Mouse (Mus musculus): ENCODE results near the gene Nr1d2. TPM values are rescaled to one million over a fixed set of nuclear protein-coding genes. Genes with fewer than 3 reads are reported as not detected.
"Not testable (repeated sequence)": the region's sequence is repeated elsewhere in the genome, so short reads cannot be mapped to it uniquely, and the experiment has no call there.

Gene Nr1d2
- total RNA-seq (2021) = 10 to 100 TPM; 74.2 to 97.1 TPM
- long read RNA-seq, experiment 1, full-length matches to known transcripts = 83 of 97 reads
- long read RNA-seq, experiment 1, partial matches to known transcripts = 2 of 97 reads
- long read RNA-seq, experiment 1, other reads (novel, unspliced or antisense) = 12 of 97 reads
- long read RNA-seq, experiment 2, full-length matches to known transcripts = 54 of 69 reads
- long read RNA-seq, experiment 2, partial matches to known transcripts = 4 of 69 reads
- long read RNA-seq, experiment 2, other reads (novel, unspliced or antisense) = 11 of 69 reads

DNA sequence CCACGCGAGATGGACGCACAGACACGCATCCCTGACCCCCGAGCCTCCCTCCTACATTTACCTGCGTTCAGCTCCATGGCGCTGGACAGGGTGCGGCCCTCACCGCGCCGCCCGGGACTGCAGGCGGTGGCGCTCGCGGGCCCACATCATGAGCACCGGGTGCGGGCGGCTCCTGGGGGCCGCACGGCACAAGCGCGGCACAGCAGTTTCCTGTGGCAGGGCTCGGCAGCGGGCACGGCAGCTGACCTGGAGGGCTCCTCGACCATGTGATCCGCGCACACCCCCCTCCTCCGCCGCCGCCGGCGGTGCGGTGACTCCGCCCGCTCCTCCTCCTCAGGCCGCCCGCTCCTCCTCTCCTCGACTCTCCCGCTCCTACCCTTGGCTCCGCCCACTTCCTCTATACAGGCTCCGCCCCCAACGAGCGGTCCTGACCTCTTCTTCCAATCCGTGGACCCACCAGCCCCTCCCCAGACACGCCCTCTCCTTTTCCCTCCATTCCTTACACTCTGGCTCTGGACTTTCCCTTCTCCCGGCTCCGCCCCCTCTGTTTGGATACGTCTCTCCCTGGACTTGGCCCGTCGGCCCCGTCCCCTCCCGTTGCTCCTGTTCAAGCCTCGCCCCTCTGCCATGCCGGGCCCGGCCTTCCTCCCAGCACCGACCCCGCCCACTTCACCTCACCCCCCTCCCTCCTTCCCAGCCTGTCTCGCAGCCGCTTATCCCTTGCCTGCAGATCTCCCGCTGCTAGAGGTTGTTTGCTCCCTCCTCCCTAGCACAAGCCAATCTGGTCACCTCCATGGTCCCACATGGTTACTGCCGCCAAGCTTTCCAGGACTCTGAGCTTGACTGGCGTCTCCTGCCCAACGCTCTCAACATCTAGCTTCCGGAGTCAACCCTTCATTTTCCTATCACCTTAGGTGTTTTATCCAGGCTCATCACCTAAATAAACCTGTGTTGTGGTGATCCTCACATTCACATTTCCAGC lies at the start of gene Nr1d2:
Gene Nr1d2, minus strand, starts transcription at position 378 of the 982 bp plus-strand sequence.
- peak within 1 kb of the TSS; percentile 100 for H3K27ac ChIP-seq
- peak; percentile 4; the same call in 1 of the 2 replicates for TF ChIP-seq CTCF (IDR thresholded peaks at IDR 0.05)
- intact Hi-C loops (cut with DNase I) = loop anchor here (1.0 to 2.0 kb wide), 2 partner anchors 24 to 32 kb away; partner anchors contain the start of genes Nkiras1 and Rpl15
- DNase-seq (ENCODE audit: extremely low spot score in 1 of 2, low spot score in 2 of 2) = peak; percentile 95 to 97
- peak within 1 kb of the TSS; percentile 93 for H3K4me3 ChIP-seq

DNA sequence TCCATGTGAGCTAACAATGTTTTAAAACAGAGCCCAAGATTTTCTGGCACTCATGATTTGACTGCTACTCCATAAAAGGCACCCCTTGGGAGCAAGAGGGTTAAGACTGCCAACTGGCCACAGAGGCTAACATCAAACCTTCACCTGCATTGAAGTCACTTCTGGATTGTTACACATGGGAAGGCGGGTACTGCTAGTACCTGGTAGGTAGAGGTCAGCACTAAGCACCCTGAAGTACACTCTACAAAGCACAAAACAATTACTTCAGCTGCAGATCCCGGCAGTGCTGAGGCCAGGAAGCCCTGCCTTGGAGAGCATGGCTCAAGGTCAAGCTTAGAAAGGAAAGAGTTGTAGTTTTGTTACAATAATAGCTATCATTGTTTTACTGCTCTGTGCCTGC lies 48.5 kb upstream of the Nr1d2 start:
- TF ChIP-seq CTCF (IDR thresholded peaks at IDR 0.05) = no peak
- no peak overlapping the region for H3K27ac ChIP-seq
- no peak overlapping the region for H3K4me3 ChIP-seq
- no peak for DNase-seq (ENCODE audit: extremely low spot score in 1 of 2, low spot score in 2 of 2)
- intact Hi-C loops (cut with DNase I) = no loop called here

DNA sequence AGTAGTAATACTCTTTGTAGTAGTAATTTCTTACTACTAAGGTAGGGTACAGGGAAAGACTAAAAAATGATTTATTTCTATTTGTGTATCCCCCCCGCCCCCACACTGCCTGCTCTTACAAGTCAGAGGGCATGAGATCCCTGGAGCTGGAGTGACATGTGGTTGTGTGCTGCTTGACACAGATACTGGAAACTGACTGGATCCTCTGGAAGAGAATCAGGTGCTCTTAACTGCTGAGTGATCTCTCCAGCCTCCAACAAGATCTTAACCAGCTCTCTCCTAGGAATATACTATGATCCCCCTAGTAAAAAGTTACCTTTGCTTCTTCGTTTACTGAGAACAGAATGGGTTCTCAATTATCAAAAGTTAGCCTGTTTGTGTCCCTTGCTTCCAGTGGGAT lies 47.5 kb upstream of the Nr1d2 start:
- TF ChIP-seq CTCF (IDR thresholded peaks at IDR 0.05) = no peak
- Histone ChIP-seq H3K27ac (no peak overlapping the region), H3K4me3 (no peak overlapping the region)
- no peak for DNase-seq (ENCODE audit: extremely low spot score in 1 of 2, low spot score in 2 of 2)
- intact Hi-C loops (cut with DNase I) = no loop called here

DNA sequence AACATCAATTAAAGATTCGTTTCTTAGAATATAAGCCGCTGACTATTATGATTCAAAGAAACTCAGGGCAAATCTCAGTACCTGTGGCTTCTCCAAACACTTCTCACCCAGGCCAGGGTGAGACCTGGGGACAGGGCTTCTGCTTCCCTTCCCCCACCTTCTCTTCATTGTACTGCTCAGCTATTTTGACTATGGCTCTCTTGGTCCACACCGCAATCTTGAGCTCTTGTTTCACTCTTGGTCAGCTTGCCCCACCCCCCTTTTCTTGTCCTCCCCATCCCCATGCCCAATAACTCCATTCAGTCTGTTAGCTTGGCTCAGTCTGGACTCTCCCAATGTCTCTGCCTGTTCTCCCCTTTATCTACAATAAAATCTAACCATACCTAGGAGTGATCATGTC lies 46.5 kb upstream of the Nr1d2 start:
- TF ChIP-seq CTCF (IDR thresholded peaks at IDR 0.05) = no peak
- intact Hi-C loops (cut with DNase I) = no loop called here
- DNase-seq (ENCODE audit: extremely low spot score in 1 of 2, low spot score in 2 of 2) = no peak

DNA sequence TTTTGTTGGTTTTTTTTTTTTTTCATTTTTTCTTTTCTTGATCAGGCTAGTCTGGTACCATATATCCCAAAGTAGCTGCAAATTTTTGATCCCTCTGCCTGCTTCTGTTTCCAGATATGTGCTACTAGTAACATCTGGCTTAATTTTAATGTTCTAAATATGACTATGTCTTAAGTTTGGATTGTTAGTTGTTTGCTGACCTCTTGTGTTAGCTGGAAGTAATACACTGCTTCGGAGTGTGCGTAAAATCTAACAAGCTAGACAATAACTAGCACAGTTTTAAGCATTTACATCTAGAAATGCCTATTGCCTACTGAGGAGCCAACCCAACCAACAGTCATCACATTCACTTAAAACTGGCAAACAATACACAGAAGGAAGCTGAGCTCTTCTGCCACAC lies 45.7 kb upstream of the Nr1d2 start:
- TF ChIP-seq CTCF (IDR thresholded peaks at IDR 0.05) = peak; percentile 65
- intact Hi-C loops (cut with DNase I) = loop anchor here (5.0 kb wide), 1 partner anchor 72 kb away; no protein-coding TSS in a partner anchor
- Histone ChIP-seq H3K27ac (no peak overlapping the region), H3K4me3 (no peak overlapping the region)
- DNase-seq (ENCODE audit: extremely low spot score in 1 of 2, low spot score in 2 of 2) = no peak

More for the DNA sequence above, 46.5 kb upstream of the Nr1d2 start:
- no peak overlapping the region for H3K4me3 ChIP-seq
- H3K27ac ChIP-seq = no peak overlapping the region

DNA sequence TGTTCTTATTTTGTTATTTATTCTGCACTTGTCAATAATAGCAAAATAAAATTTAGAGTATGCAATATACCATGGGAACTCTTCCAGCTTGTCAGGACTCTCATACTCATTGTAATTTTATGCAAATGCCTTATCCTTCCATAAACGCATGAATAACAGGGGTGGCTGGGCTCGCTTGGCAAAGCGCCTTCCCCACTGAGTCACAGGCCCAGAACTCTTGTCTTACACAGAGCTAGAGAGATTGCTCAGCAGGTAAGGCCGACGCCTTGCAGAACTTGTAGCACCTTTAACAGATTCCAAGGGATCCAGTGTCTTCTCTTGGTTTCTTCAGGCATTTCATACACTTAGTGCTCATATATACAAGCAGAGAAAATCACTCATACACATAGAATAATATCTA lies 41.4 kb upstream of the Nr1d2 start:
- DNase-seq (ENCODE audit: extremely low spot score in 1 of 2, low spot score in 2 of 2) = no peak
- intact Hi-C loops (cut with DNase I) = loop anchor here (5.0 kb wide), 1 partner anchor 68 kb away; no protein-coding TSS in a partner anchor
- Histone ChIP-seq H3K4me3 (no peak overlapping the region), H3K27ac (no peak overlapping the region)
- no peak for TF ChIP-seq CTCF (IDR thresholded peaks at IDR 0.05)

DNA sequence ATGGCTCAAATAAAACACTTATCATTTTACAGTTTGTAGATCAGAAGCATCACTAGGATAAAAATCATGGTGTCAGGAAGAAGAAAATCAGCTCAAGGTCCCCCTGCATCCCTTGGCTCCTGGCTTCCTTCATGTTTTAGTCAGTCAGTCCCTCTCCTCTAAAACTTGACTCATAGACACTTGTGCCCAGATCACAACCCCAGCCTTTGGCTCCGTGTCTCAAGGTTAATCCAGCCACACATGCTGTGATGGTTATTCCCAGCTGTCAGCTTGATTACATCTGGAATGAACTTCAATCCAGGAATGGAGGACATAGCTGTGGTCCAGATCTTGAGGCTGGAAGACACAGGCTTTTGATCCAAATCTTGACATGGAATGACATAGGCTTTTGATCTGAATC lies 35.6 kb upstream of the Nr1d2 start:
- H3K27ac ChIP-seq = no peak overlapping the region
- intact Hi-C loops (cut with DNase I) = no loop called here
- no peak overlapping the region for H3K4me3 ChIP-seq
- DNase-seq (ENCODE audit: extremely low spot score in 1 of 2, low spot score in 2 of 2) = no peak
- no peak for TF ChIP-seq CTCF (IDR thresholded peaks at IDR 0.05)

DNA sequence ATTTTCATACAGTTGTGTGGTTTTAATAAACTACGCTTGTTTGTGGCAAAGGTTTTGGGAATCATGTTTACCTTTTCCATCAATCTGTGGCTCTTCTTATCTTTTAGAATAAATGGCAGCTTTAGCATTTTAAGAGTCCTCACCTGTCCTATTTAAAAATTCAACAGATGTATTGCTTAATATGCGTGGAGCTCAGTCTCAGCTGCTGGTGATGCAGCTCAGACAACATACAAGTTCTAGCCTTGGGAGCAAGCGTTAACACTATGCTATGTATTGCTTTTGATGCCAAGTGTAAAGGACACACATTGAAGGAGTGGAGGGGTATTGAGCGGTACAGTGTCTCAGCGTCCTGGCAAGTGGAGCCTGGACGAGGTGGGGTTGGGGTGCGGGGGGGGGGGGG lies 32.7 kb upstream of the Nr1d2 start:
- no peak for TF ChIP-seq CTCF (IDR thresholded peaks at IDR 0.05)
- no peak for DNase-seq (ENCODE audit: extremely low spot score in 1 of 2, low spot score in 2 of 2)
- intact Hi-C loops (cut with DNase I) = loop anchor here (1.0 to 2.0 kb wide), 2 partner anchors 32 to 55 kb away; partner anchors contain the start of gene Nr1d2
- Histone ChIP-seq H3K4me3 (peak overlapping the region; percentile 79), H3K27ac (peak overlapping the region; percentile 96)

DNA sequence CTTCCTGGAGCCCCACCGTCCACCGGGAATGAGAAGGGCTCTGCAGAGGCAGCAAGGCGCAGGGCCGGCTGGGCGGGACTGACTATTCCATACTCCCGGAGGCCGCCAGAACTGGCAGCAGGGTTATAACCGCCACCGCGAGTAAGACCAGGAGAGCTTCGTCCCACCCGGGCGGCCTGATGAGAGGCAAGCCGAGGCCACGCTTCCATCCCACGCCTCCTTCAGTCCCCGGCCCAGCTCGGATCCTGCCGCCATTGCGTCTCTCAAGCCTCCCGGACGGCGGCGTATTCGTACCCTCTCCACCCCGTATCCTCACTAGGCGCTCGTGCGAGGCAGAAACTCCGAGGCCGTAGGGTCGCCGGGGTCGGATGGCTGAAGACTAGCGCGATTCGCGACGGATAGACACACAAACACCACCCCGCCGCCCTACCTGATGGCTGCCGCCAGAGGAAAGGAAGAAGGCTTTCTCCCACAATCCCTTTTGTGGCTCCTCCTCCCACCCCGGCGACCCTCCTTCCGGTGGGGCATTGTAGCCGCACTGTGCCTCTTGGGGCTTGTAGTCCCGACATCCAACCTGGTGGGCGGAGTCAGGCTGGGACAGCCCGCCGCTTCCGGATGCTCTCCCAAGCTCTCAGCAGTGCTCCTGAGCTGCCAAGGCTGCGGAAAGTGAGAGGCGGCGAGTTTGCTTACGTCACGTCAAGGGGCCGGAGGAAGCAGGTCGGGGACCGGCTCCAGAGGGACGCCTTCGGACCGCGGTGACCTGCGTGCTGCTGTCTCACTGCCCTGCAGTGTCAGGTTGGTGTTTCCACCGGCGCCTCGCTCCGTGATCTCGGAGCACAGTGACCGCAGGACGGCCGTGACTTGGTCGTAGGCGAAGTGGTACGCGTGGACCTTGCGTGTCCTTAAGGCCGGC lies 31.9 kb upstream of the Nr1d2 start, which contains the start of the genes Nkiras1 and Rpl15:
Gene Nkiras1, plus strand, starts transcription at position 608 of the 913 bp plus-strand sequence.
Gene Rpl15, minus strand, starts transcription at position 863 of the 913 bp plus-strand sequence.
- Histone ChIP-seq H3K4me3 (peak within 1 kb of the TSS; percentile 79), H3K27ac (peak within 1 kb of the TSS; percentile 96)
- peak; percentile 97 to 99 for DNase-seq (ENCODE audit: extremely low spot score in 1 of 2, low spot score in 2 of 2)
- intact Hi-C loops (cut with DNase I) = loop anchor here (1.0 to 2.0 kb wide), 3 partner anchors 31 to 61 kb away; partner anchors contain the start of genes Nr1d2 and Ube2e1
- TF ChIP-seq CTCF (IDR thresholded peaks at IDR 0.05) = peak; percentile 33

DNA sequence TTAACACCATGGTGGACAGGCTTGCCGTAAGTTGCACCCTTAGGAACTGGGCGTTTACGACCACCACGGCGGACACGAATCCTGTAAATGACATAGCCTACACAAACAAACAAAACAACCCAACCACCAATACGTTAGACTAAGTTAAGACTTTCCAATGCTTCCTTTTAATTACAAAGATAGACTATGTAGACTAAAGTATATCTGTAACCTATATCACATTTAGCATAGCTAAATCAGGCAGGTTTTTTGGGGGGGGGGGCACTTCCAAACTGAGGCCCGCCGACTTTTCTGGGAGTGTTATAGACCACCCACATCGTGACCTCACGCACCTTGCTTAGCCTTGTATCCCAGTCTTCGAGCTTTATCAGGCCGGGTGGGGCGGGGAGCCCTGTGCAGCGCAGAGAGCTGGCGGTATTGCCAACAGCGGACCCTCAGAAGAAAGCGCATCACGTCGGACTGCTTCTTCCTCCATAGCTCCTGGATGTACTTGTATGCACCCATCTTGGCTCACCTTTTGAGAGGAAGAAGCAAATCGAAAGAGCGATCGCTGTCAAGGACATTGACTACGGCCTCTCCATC lies 31.1 kb upstream of the Nr1d2 start:
- peak overlapping the region; percentile 79 for H3K4me3 ChIP-seq
- not testable (repeated sequence) for DNase-seq (ENCODE audit: extremely low spot score in 1 of 2, low spot score in 2 of 2)
- peak overlapping the region; percentile 81 for H3K27ac ChIP-seq
- intact Hi-C loops (cut with DNase I) = loop anchor here (1.0 to 2.0 kb wide), 2 partner anchors 57 to 61 kb away; partner anchors contain the start of gene Ube2e1
